Mouse (Mus musculus): ENCODE measurements around the gene Dbx1. TPM values are rescaled to one million over a fixed set of nuclear protein-coding genes. Genes with fewer than 3 reads are reported as not detected.

Gene Dbx1
- total and polyA plus RNA-seq, 2 experiments from 2014 or later = 0.53 to 0.68 TPM

GRCm38 (mm10) chr7:49663575-49663974 is 26.9 kb upstream of the Dbx1 start:
- DNase-seq (ENCODE audit: low spot score) = no peak
- Histone ChIP-seq H3K36me3 (ENCODE audit: insufficient read depth, low read length) (no peaks in the 10 kb centered on the region), H3K27ac (no peak overlapping the region), H3K4me2 (ENCODE audit: low read depth, low read length) (no peak overlapping the region), H3K4me3 (ENCODE audit: low read length) (no peak overlapping the region), H3K9ac (replicated peaks; ENCODE audit: low read length) (no peak overlapping the region), H3K27me3 (ENCODE audit: insufficient read depth, low read length) (peaks cover 56% of the 10 kb centered on the region), H3K9me3 (ENCODE audit: low read length) (no peaks in the 10 kb centered on the region), H3K4me1 (ENCODE audit: insufficient read depth, low read length) (no peaks in the 10 kb centered on the region)
- ATAC-seq = no peak
- 86% methylated on average over 3 of the region's 3 CpGs for WGBS
- TF ChIP-seq CTCF (IDR thresholded peaks at IDR 0.05; ENCODE audit: low read depth) = no peak

GRCm38 (mm10) chr7:49662492-49663026 is 25.9 kb upstream of the Dbx1 start:
- H3K4me3 ChIP-seq (ENCODE audit: low read length) = no peak overlapping the region
- no peak overlapping the region for H3K4me2 ChIP-seq (ENCODE audit: low read depth, low read length)
- no peak overlapping the region for H3K27ac ChIP-seq
- H3K27me3 ChIP-seq (ENCODE audit: insufficient read depth, low read length) = peaks cover 65% of the 10 kb centered on the region
- H3K9ac ChIP-seq (replicated peaks; ENCODE audit: low read length) = no peak overlapping the region
- no peak for ATAC-seq
- WGBS = 15% methylated on average over 7 of the region's 7 CpGs
- H3K4me1 ChIP-seq (ENCODE audit: insufficient read depth, low read length) = no peaks in the 10 kb centered on the region
- H3K36me3 ChIP-seq (ENCODE audit: insufficient read depth, low read length) = no peaks in the 10 kb centered on the region
- no peaks in the 10 kb centered on the region for H3K9me3 ChIP-seq (ENCODE audit: low read length)
- no peak for TF ChIP-seq CTCF (IDR thresholded peaks at IDR 0.05; ENCODE audit: low read depth)
- no peak for DNase-seq (ENCODE audit: low spot score)

DNA sequence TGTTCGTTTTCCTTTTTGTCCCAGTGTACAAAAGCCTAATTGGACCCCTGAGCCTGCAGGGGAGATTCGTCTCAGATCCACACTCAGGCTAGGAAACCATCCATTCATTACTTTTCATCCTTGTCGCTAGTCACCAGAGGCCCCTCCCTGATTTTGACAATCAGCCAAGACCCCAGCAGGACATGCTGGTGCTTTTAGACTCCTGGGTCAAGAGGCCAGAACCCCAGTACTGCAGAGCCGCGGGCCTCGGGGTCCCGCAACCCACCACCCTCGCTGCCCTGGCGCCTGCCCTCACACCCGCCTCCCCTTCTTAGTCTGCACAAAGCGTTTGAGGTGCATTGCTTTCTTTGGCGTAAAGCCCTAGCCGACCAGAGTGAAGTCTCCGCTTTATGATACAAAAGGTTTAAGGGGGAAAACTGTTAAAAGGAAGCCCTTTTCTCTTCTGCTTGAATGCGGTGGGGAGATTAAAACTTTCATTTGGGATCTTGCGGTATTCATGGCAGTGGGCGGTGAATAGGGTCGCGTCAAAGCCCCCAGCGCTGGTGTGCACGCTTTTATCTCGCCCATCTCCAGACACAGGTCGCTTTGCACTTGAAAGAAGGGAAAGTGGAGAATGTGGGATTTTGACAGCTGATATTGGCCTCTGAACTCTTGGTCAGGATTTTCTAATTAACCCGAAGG is 25.3 kb upstream of the Dbx1 start:
- Histone ChIP-seq H3K27me3 (ENCODE audit: insufficient read depth, low read length) (peaks cover 71% of the 10 kb centered on the region), H3K27ac (no peak overlapping the region), H3K9ac (replicated peaks; ENCODE audit: low read length) (no peak overlapping the region), H3K9me3 (ENCODE audit: low read length) (no peaks in the 10 kb centered on the region), H3K36me3 (ENCODE audit: insufficient read depth, low read length) (no peaks in the 10 kb centered on the region), H3K4me3 (ENCODE audit: low read length) (no peak overlapping the region), H3K4me1 (ENCODE audit: insufficient read depth, low read length) (no peaks in the 10 kb centered on the region), H3K4me2 (ENCODE audit: low read depth, low read length) (no peak overlapping the region)
- ATAC-seq (no peak), DNase-seq (ENCODE audit: low spot score) (no peak)
- no peak for TF ChIP-seq CTCF (IDR thresholded peaks at IDR 0.05; ENCODE audit: low read depth)
- WGBS = 2% methylated on average over 24 of the region's 24 CpGs

DNA sequence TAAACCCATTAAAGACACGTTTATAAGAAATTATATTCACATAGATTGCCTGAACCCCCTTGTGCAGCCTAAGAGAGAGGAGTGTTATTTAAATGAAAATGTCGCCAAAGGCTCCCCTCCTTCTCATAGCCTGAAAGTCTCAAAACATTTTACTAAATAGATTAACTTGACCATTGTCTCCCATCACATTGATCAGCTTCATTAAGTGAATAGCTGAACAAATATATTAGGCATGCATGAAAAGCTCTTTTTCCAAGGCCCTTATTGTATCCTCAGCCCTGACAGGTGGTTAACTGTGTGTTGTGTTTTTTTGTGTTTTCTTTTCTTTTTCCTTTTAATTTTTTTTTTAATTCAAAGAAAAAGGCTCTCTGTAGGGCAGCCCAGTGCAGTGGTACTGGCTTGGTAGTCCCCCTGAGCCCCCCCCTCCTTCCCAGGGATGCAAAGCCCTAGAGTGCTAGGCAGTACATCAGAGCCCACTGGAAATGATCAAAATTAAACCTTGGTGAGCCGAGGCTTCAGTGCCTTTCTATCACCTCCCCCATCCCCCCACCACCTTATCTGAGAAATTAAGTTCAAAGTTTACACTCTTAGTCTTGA is 4.2 kb upstream of the Dbx1 start:
- 13% methylated on average over 3 of the region's 3 CpGs for WGBS
- H3K4me1 ChIP-seq (ENCODE audit: insufficient read depth, low read length) = no peaks in the 10 kb centered on the region
- H3K4me3 ChIP-seq (ENCODE audit: low read length) = no peak overlapping the region
- no peak for ATAC-seq
- no peak for TF ChIP-seq CTCF (IDR thresholded peaks at IDR 0.05; ENCODE audit: low read depth)
- no peak for DNase-seq (ENCODE audit: low spot score)
- H3K27ac ChIP-seq = no peak overlapping the region
- H3K9ac ChIP-seq (replicated peaks; ENCODE audit: low read length) = no peak overlapping the region
- H3K36me3 ChIP-seq (ENCODE audit: insufficient read depth, low read length) = no peaks in the 10 kb centered on the region
- peaks cover 70% of the 10 kb centered on the region for H3K27me3 ChIP-seq (ENCODE audit: insufficient read depth, low read length)
- H3K4me2 ChIP-seq (ENCODE audit: low read depth, low read length) = no peak overlapping the region
- no peaks in the 10 kb centered on the region for H3K9me3 ChIP-seq (ENCODE audit: low read length)

DNA sequence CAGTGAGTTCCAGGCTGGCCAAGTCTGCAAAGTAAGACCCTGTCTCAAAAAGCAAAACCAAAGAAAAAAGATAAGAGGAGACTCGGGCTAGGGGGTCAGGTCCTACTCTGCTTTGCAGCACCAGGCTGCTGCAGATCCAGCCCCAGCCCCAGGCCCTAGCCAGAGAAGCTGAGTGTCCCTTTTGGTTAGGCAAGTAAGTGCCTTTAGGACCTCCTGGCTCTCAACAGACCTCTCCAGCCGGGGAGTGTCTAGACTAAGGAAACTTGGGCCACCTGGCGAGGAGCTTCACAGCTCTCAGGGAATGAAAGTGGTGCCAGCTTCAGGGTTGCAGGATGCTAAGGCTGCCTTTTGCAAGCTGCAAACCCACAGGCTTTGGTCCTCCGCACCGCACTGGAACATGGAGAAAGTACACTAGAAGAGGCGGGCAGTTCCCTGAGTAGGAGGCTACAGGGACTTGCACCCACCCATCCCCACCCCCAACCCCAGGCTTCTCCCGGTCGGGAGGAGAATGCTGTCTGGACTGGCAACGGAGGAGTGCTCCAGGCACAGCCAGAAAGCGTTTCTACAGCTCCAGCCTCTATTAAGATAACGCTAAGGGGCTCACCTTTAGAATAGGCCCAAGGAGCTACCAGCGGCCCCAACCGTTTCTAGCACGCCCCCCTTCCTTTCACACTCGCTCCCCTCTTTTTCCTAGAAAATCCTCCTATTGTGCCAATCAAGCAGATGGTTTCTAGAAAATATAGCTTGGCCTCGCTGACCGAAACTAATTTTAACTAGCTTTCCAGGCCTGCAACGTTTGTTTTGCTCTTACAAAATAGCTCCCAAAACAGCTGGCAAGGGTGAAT is 3.4 kb upstream of the Dbx1 start:
- WGBS = 9% methylated on average over 18 of the region's 18 CpGs
- no peaks in the 10 kb centered on the region for H3K9me3 ChIP-seq (ENCODE audit: low read length)
- H3K4me3 ChIP-seq (ENCODE audit: low read length) = no peak overlapping the region
- H3K4me2 ChIP-seq (ENCODE audit: low read depth, low read length) = no peak overlapping the region
- DNase-seq (ENCODE audit: low spot score) = no peak
- no peak for TF ChIP-seq CTCF (IDR thresholded peaks at IDR 0.05; ENCODE audit: low read depth)
- peaks cover 76% of the 10 kb centered on the region for H3K27me3 ChIP-seq (ENCODE audit: insufficient read depth, low read length)
- no peak overlapping the region for H3K27ac ChIP-seq
- no peak for ATAC-seq
- no peak overlapping the region for H3K9ac ChIP-seq (replicated peaks; ENCODE audit: low read length)
- no peaks in the 10 kb centered on the region for H3K4me1 ChIP-seq (ENCODE audit: insufficient read depth, low read length)
- no peaks in the 10 kb centered on the region for H3K36me3 ChIP-seq (ENCODE audit: insufficient read depth, low read length)

- Histone ChIP-seq H3K9ac (replicated peaks; ENCODE audit: low read length) (no peak overlapping the region), H3K27me3 (ENCODE audit: insufficient read depth, low read length) (peaks cover 83% of the 10 kb centered on the region), H3K27ac (no peak overlapping the region), H3K4me2 (ENCODE audit: low read depth, low read length) (no peak overlapping the region), H3K4me3 (ENCODE audit: low read length) (no peak overlapping the region), H3K36me3 (ENCODE audit: insufficient read depth, low read length) (no peaks in the 10 kb centered on the region), H3K9me3 (ENCODE audit: low read length) (no peaks in the 10 kb centered on the region), H3K4me1 (ENCODE audit: insufficient read depth, low read length) (no peaks in the 10 kb centered on the region)
- TF ChIP-seq CTCF (IDR thresholded peaks at IDR 0.05; ENCODE audit: low read depth) = no peak
- WGBS = 2% methylated on average over 35 of the region's 35 CpGs
- no peak for DNase-seq (ENCODE audit: low spot score)
- no peak for ATAC-seq
Observed at GRCm38 (mm10) chr7:49638941-49639776, 2.5 kb upstream of the Dbx1 start.

All from hindbrain, postnatal 0 days (tissue).